Comparison of ENCODE assay signal across 1 mouse cellular context in the genomic region with DNA sequence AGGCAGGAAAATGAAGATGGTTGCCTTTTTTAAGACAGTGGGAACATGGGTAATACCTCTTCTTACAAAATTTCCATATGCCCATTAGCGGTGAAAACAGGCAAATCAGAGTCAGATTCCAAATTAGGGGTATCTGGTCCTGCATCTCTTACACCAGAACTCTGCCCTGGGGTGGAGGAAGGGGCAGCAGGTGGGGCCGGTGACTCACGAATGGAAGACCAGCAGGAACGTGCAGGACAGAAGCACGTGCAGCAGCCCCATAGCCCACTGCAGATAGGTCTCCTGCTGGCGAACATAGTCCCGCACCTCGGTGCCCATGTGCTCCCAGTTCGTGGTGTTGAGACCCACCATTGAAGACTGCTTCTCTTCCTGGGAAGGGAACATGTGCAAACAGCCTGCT.
TF ChIP-seq lines count a peak whose summit lies in the region.

No protein-coding gene starts in this region.

TF ChIP-seq in CH12.LX, 34 proteins besides CTCF, POLR2A, EP300 and RAD21:
- no peak for TF ChIP-seq GABPA (IDR thresholded peaks at IDR 0.05; ENCODE audit: insufficient replicate concordance, low read depth, low read length)
- peak; percentile 81 for TF ChIP-seq BHLHE40 (IDR thresholded peaks at IDR 0.05; ENCODE audit: low read depth, low read length)
- no peak for TF ChIP-seq MEF2A (IDR thresholded peaks at IDR 0.05; ENCODE audit: borderline replicate concordance, low read depth, low read length)
